Mouse (Mus musculus) brain, embryonic 14.5 days (tissue): ENCODE data around the gene Alpk1.

ENCODE experiments used
- CTCF ChIP-seq: fragments of 200-500 bp; IDR thresholded peaks from 2 replicates; pipeline ENCODE4 v1.5.1; 2012; ENCODE audit warnings: inconsistent platforms, mild to moderate bottlenecking, moderate library complexity, borderline replicate concordance; ENCODE audit not compliant: insufficient read depth, insufficient read length; ENCODE audit errors: extremely low read depth
- POLR2A ChIP-seq: fragments of 200-500 bp; IDR thresholded peaks from 2 replicates; pipeline ENCODE4 v1.6.1; 2012; ENCODE audit warnings: mild to moderate bottlenecking, inconsistent platforms, borderline replicate concordance; ENCODE audit not compliant: poor library complexity, insufficient read depth, insufficient read length, severe bottlenecking; ENCODE audit errors: extremely low read depth

GRCm38 (mm10) chr3:127630190-127630589, 150.1 kb downstream of the Alpk1 start:
- TF ChIP-seq CTCF (no peak), POLR2A (no peak)
